Comparison of ENCODE assay signal across 12 mouse cellular contexts in the genomic region with DNA sequence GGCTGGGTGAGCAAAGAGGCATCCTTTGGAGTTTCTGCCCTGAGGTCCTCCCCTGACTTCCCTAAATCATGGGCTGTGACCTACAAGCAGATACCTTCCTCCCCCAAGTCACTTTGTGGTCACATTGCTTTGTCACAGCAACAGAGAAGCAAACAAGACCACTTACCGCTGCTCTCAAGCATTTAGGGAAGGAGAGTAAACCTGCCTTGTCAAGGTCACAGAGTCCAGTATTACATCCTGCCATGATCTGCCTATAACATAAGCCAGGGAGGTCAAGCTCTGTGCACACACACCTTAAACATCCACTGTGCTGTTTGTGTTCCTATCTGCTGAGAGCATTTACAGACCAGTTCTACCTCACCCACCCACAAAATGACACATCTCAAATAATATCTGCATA.
DNase-seq lines count a peak whose midpoint lies in the region; ATAC-seq and TF ChIP-seq lines count a peak whose summit lies in the region.
"Had no signal": no experiment of that assay in that cellular context is flagged by ENCODE, and none has a peak within 500 bp of the region (broad histone marks: within the 10 kb centered on the region; RNA-seq: fewer than 3 reads in every experiment).

No protein-coding gene starts in this region.

- H3K27ac ChIP-seq in heart, embryonic 13.5 days (replicated peaks), result peak overlapping the region; percentile 74
- no peak overlapping the region for H3K27ac ChIP-seq in spleen, adult 2 months (ENCODE audit: insufficient read depth, low read length)
- 0 out of 2 replicates have a peak overlapping the region, but pooled peaks have one; percentile 45 for H3K27ac ChIP-seq in cortical plate, adult 2 months (ENCODE audit: insufficient read depth, low read length)

- DNase-seq in heart, postnatal 25 days (ENCODE audit: low spot score), result no peak
- peak; percentile 14 to 46 for DNase-seq in spleen, adult 2 months (ENCODE audit: low read depth in 1 of 2, low spot score in 2 of 2)
- no peak for DNase-seq in spleen, postnatal 14 days (ENCODE audit: low spot score in 2 of 2)
- DNase-seq in right cerebral cortex, postnatal 25 days, result no peak
- DNase-seq in urinary bladder, postnatal 4 days (ENCODE audit: low spot score in 2 of 2), result no peak
- DNase-seq: right cerebral cortex, postnatal 14 days; thymus, postnatal 14 days had no signal

- no peak for ATAC-seq in heart, embryonic 13.5 days (ENCODE audit: extremely low read depth, insufficient number of reproducible peaks, low FRiP score, low TSS enrichment)
- peak; percentile 91 for ATAC-seq in monocyte, adult 5-6 weeks (replicated peaks; ENCODE audit: insufficient number of reproducible peaks, low FRiP score, low TSS enrichment, poor library complexity, severe bottlenecking)

- H3K4me3 ChIP-seq in heart, embryonic 13.5 days, result no peak overlapping the region
- no peak overlapping the region for H3K4me3 ChIP-seq in spleen, adult 2 months (ENCODE audit: extremely low read depth, insufficient read depth, insufficient read length)
- H3K4me3 ChIP-seq in cortical plate, adult 2 months (ENCODE audit: insufficient read depth, low read length), result no peak overlapping the region
- H3K4me3 ChIP-seq: erythroblast, embryonic 14.5 days had no signal

- H3K36me3 ChIP-seq in heart, embryonic 13.5 days, result peaks cover 10% of the 10 kb centered on the region; the same call in 1 of the 2 replicates
- H3K36me3 ChIP-seq in spleen, adult 2 months (ENCODE audit: control insufficient read depth, insufficient read depth, low read length), result 0 out of 2 replicates have a peak, but pooled peaks cover 2% of the 10 kb centered on the region

- no peaks in the 10 kb centered on the region for H3K27me3 ChIP-seq in heart, embryonic 13.5 days (replicated peaks)
- no peaks in the 10 kb centered on the region for H3K27me3 ChIP-seq in spleen, adult 2 months (ENCODE audit: control insufficient read depth, insufficient read depth, low read length)

- no peaks in the 10 kb centered on the region for H3K9me3 ChIP-seq in heart, embryonic 13.5 days

- no peak for TF ChIP-seq CTCF in spleen, adult 2 months (IDR thresholded peaks at IDR 0.05; ENCODE audit: extremely low read depth, insufficient read depth, insufficient read length, insufficient replicate concordance)
- TF ChIP-seq CTCF in cortical plate, adult 2 months (IDR thresholded peaks at IDR 0.05; ENCODE audit: extremely low read depth, insufficient read depth, low read length), result no peak

- 28% methylated on average over 1 of the region's 1 CpGs for WGBS in heart, embryonic 13.5 days
- 7% methylated on average over 1 of the region's 1 CpGs for WGBS in spleen, adult 2 months

- no peak for TF ChIP-seq POLR2A in spleen, adult 2 months (IDR thresholded peaks at IDR 0.05; ENCODE audit: low read depth, low read length)
- TF ChIP-seq POLR2A in cortical plate, adult 2 months (IDR thresholded peaks at IDR 0.05; ENCODE audit: extremely low read depth, insufficient read depth, low read length), result no peak

- peaks cover 34% of the 10 kb centered on the region for H3K4me1 ChIP-seq in heart, embryonic 13.5 days
- H3K4me1 ChIP-seq in spleen, adult 2 months (ENCODE audit: control insufficient read depth, insufficient read depth, insufficient read length), result peaks cover 6% of the 10 kb centered on the region; the same call in 1 of the 2 replicates
- H3K4me1 ChIP-seq in cortical plate, adult 2 months (ENCODE audit: control insufficient read depth, insufficient read depth, low read length), result peaks cover 15% of the 10 kb centered on the region

- intact Hi-C loops in heart, postnatal 25 days (cut with DNase I), result no loop called here

- H3K9ac ChIP-seq in heart, embryonic 13.5 days, result 0 out of 2 replicates have a peak overlapping the region, but pooled peaks have one; percentile 2
- H3K9ac ChIP-seq: lung, embryonic 14.5 days had no signal

- H3K4me2 ChIP-seq in heart, embryonic 13.5 days, result peak overlapping the region; percentile 33
- H3K4me2 ChIP-seq: lung, embryonic 14.5 days had no signal

Comparison
In these comparisons a context has a peak if more than half of its experiments do, and no peak if none do; other contexts are left out.
1. DNase-seq: peak in spleen, adult 2 months (2 of 2); none in heart, postnatal 25 days (single experiment), spleen, postnatal 14 days (0 of 2), right cerebral cortex, postnatal 25 days (single experiment) and urinary bladder, postnatal 4 days (0 of 2).